Mouse (Mus musculus) neutrophil, adult 65 days (primary cell): Measurements from ENCODE around the gene Twsg1. TPM values are rescaled to one million over a fixed set of nuclear protein-coding genes. Genes with fewer than 3 reads are reported as not detected.

Experiments used
- total RNA-seq: library from RNA; stranded (reverse); gene quantifications from 2 replicates; pipeline ENCODE4 v1.2.4, GENCODE M21; 2023

Twsg1 gene
- 6.1 and 8.4 TPM in 2 replicates for total RNA-seq

GRCm38 (mm10) chr17:65950622-65951404, at the start of gene Twsg1:
Gene Twsg1 (minus strand): TSS chr17:65951226.

DNA sequence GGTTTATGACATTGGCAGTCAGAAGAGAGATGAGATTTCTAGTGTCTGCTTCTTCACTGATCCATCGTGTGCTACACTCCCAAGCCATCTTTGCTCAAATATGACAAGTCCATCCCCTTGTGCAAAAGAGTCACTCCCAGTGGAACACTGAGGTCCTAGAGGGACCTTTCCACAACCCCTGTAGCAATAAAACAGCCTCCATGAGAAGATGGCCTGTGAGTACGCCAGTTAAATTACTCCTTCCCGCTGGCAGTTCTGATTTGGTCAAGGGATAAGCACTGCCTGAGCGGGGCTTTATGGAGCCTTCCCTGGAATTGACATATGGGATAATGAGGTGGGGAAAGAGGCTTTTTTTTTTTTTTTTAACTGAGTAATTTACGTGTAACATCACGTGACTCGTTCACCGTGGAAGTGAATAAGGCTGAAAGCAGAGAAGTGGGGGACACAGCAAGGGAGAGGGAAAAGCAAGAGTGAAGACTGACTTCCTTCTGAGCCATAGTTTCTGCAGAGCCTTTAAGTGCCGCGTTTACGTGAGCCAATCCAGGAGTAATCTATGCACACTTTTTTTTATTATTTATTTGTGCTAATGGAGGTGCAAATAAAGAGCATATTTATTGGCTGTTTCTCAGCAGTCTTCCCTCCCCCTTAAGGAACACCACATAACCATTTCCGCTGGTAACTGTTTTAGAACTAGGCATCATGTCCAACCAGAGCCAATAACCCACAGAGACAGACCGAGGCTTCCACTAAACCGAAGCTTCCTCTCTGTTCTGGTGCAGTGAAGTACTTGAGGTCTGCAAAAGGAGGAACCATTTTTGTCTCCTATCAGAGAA, 65.1 kb downstream of the Twsg1 start, which contains the start of gene Ralbp1:
TSS of gene Ralbp1 (minus strand) at position 102 of the 833 bp plus-strand sequence.

Other genes starting within 250 kb of the Twsg1 start
- gene Rab31, start 178.5 kb downstream of the Twsg1 start, total RNA-seq: 77.8 and 83.3 TPM in 2 replicates
- gene Ppp4r1, start 168.7 kb downstream of the Twsg1 start, total RNA-seq: 121 and 148 TPM in 2 replicates
- 58.2 and 60.5 TPM in 2 replicates for gene Ralbp1, start 65.4 kb downstream of the Twsg1 start, total RNA-seq
- 59.6 and 77.8 TPM in 2 replicates for gene Ankrd12, start 125.9 kb upstream of the Twsg1 start, total RNA-seq
- 43.9 and 54.5 TPM in 2 replicates for gene Ndufv2, start 150.3 kb upstream of the Twsg1 start, total RNA-seq
- gene Washc1, start 160.3 kb upstream of the Twsg1 start, total RNA-seq: 50.9 and 64.5 TPM in 2 replicates
- 9.0 and 12.4 TPM in 2 replicates for gene Ddx11, start 172.3 kb upstream of the Twsg1 start, total RNA-seq